ENCODE assay signal across 28 mouse cellular contexts in genomic region chr5:118053205-118053604, GRCm38 (mm10). TPM values are rescaled to one million over a fixed set of nuclear protein-coding genes. Genes with fewer than 3 reads are reported as not detected.
DNase-seq lines count a peak whose midpoint lies in the region; ATAC-seq lines count a peak whose summit lies in the region.
"Had no signal": no experiment of that assay in that cellular context is flagged by ENCODE, and none has a peak within 500 bp of the region (broad histone marks: within the 10 kb centered on the region; RNA-seq: fewer than 3 reads in every experiment).

No protein-coding gene starts in this region.

- H3K4me2 ChIP-seq in kidney, embryonic 15.5 days, result no peak overlapping the region
- H3K4me2 ChIP-seq: forebrain, embryonic 13.5 days; heart, embryonic 12.5 days; heart, embryonic 15.5 days; hindbrain, embryonic 13.5 days; intestine, embryonic 15.5 days had no signal

- ATAC-seq in frontal cortex, adult (ENCODE audit: low TSS enrichment), result peak; percentile 53; the same call in 1 of the 2 replicates
- no peak for ATAC-seq in kidney, embryonic 15.5 days (replicated peaks; ENCODE audit: low FRiP score)
- ATAC-seq: forebrain, embryonic 13.5 days; forebrain, embryonic 16.5 days; hindbrain, embryonic 16.5 days; intestine, embryonic 15.5 days; Patski had no signal

- peak overlapping the region; percentile 66; the same call in 1 of the 2 replicates for H3K27ac ChIP-seq in kidney, embryonic 15.5 days
- H3K27ac ChIP-seq: forebrain, embryonic 10.5 days; forebrain, embryonic 13.5 days; heart, embryonic 15.5 days; hindbrain, embryonic 10.5 days; hindbrain, embryonic 13.5 days; intestine, embryonic 15.5 days had no signal

- H3K36me3 ChIP-seq in kidney, embryonic 15.5 days, result no peaks in the 10 kb centered on the region
- H3K36me3 ChIP-seq: forebrain, embryonic 10.5 days; G1E; heart, embryonic 12.5 days; heart, embryonic 15.5 days; hindbrain, embryonic 10.5 days; hindbrain, embryonic 13.5 days; intestine, embryonic 15.5 days had no signal

- H3K4me1 ChIP-seq in kidney, embryonic 15.5 days, result peaks cover 26% of the 10 kb centered on the region
- H3K4me1 ChIP-seq: intestine, embryonic 15.5 days had no signal

- no peak for DNase-seq in frontal cortex, postnatal 10 days (ENCODE audit: low spot score in 2 of 2)
- no peak for DNase-seq in kidney, postnatal 14 days
- peak; percentile 60 for DNase-seq in right cerebral cortex, adult 18-20 months
- no peak for DNase-seq in right cerebral cortex, postnatal 10 days (ENCODE audit: low spot score in 2 of 2)
- DNase-seq: adrenal gland, postnatal 10 days; adrenal gland, postnatal 36 days; B cell, adult 2 months; cerebellum, adult 11-12 months; cerebellum, adult 9-10 months; cerebellum, postnatal 14 days; gastrocnemius, postnatal 14 days; heart, adult 11 months; heart, postnatal 10 days; heart, postnatal 36 days had no signal

- H3K27me3 ChIP-seq in kidney, embryonic 15.5 days, result no peaks in the 10 kb centered on the region
- H3K27me3 ChIP-seq: CH12.LX; forebrain, embryonic 13.5 days; heart, embryonic 12.5 days; heart, embryonic 15.5 days; hindbrain, embryonic 13.5 days; intestine, embryonic 15.5 days; Patski had no signal

- H3K9ac ChIP-seq in kidney, embryonic 15.5 days, result no peak overlapping the region
- H3K9ac ChIP-seq: forebrain, embryonic 13.5 days; heart, embryonic 12.5 days; heart, embryonic 15.5 days; hindbrain, embryonic 13.5 days; intestine, embryonic 15.5 days had no signal

- no peaks in the 10 kb centered on the region for H3K9me3 ChIP-seq in kidney, embryonic 15.5 days (replicated peaks)
- H3K9me3 ChIP-seq: forebrain, embryonic 10.5 days; heart, embryonic 15.5 days; hindbrain, embryonic 10.5 days; hindbrain, embryonic 13.5 days; intestine, embryonic 15.5 days had no signal

- no peak overlapping the region for H3K4me3 ChIP-seq in kidney, embryonic 15.5 days (replicated peaks)
- H3K4me3 ChIP-seq: forebrain, embryonic 10.5 days; forebrain, embryonic 13.5 days; heart, embryonic 12.5 days; heart, embryonic 15.5 days; hindbrain, embryonic 10.5 days; hindbrain, embryonic 13.5 days; intestine, embryonic 15.5 days had no signal

- 85% methylated on average over 2 of the region's 2 CpGs for WGBS in kidney, embryonic 15.5 days

RNA-seq across cellular contexts. Expression of gene Tesc, which starts 25.7 kb away (rescaled TPM):
- 17.1 and 18.6 TPM in 2 replicates for polyA plus RNA-seq in kidney, embryonic 15.5 days (2015; fragmentation: Nextera tagmentation; extraction: Ambion mirVana)
- polyA plus RNA-seq: G1E had no signal
